Mouse (Mus musculus) stomach, embryonic 14.5 days (tissue): Measurements from ENCODE around the gene Itga8. TPM values are rescaled to one million over a fixed set of nuclear protein-coding genes. Genes with fewer than 3 reads are reported as not detected.

Experiments used
- ATAC-seq: fragments of 200-750 bp; cut with Nextera tagmentation; 2 replicates; pipeline ENCODE4 v1.8.0; 2017; ENCODE audit warnings: low read depth, moderate TSS enrichment; ENCODE audit not compliant: insufficient number of reproducible peaks, insufficient read depth, low FRiP score
- H3K27ac ChIP-seq: fragments of 300-500 bp; sonication (generic); 2 replicates; pipeline ENCODE4 v1.5.1; 2014; ENCODE audit warnings: mild to moderate bottlenecking, low read length, moderate library complexity, mixed read lengths
- H3K27me3 ChIP-seq: fragments of 300-500 bp; sonication (generic); 2 replicates; pipeline ENCODE4 v1.6.1; 2014; ENCODE audit warnings: low read length, control low read depth, mixed read lengths; ENCODE audit not compliant: control insufficient read depth, insufficient read depth
- H3K36me3 ChIP-seq: fragments of 300-500 bp; sonication (generic); 2 replicates; pipeline ENCODE4 v1.6.1; 2014; ENCODE audit warnings: mild to moderate bottlenecking, control low read depth, low read length, moderate library complexity, mixed read lengths; ENCODE audit not compliant: control insufficient read depth, insufficient read depth
- H3K4me1 ChIP-seq: fragments of 300-500 bp; sonication (generic); 2 replicates; pipeline ENCODE4 v1.6.1; 2014; ENCODE audit warnings: low read length, control low read depth, mixed read lengths; ENCODE audit not compliant: control insufficient read depth, insufficient read depth
- H3K4me2 ChIP-seq: fragments of 300-500 bp; sonication (generic); replicated peaks from 2 replicates; pipeline ENCODE4 v1.6.1; 2014; ENCODE audit warnings: low read depth, low read length, control low read depth
- H3K4me3 ChIP-seq: fragments of 300-500 bp; sonication (generic); 2 replicates; pipeline ENCODE4 v1.5.1; 2014; ENCODE audit warnings: low read depth, low read length, control low read depth
- H3K9ac ChIP-seq: fragments of 300-500 bp; sonication (generic); replicated peaks from 2 replicates; pipeline ENCODE4 v1.6.1; 2014; ENCODE audit warnings: low read depth, mild to moderate bottlenecking, control low read depth, low read length, moderate library complexity, mixed read lengths
- H3K9me3 ChIP-seq: fragments of 300-500 bp; sonication (generic); 2 replicates; pipeline ENCODE4 v1.6.1; 2016; ENCODE audit warnings: low read depth, low read length, control low read depth; ENCODE audit not compliant: control insufficient read depth
- WGBS: fragments of 180-500 bp; shearing (Covaris S2); extraction: QIAGEN DNeasy Blood & Tissue Kit; methylation state at CpG from one replicate; pipeline ENCODE4 v1.1.7; 2014; 5-methylcytosine and 5-hydroxymethylcytosine counted together
- polyA plus RNA-seq: library from polyadenylated mRNA; unstranded; fragments of >200 nt; fragmentation: Nextera tagmentation; extraction: Ambion mirVana; gene quantifications from 2 replicates; pipeline ENCODE4 v1.2.1, GENCODE M21; 2014

Gene Itga8
- 24.7 and 26.5 TPM in 2 replicates for polyA plus RNA-seq

DNA sequence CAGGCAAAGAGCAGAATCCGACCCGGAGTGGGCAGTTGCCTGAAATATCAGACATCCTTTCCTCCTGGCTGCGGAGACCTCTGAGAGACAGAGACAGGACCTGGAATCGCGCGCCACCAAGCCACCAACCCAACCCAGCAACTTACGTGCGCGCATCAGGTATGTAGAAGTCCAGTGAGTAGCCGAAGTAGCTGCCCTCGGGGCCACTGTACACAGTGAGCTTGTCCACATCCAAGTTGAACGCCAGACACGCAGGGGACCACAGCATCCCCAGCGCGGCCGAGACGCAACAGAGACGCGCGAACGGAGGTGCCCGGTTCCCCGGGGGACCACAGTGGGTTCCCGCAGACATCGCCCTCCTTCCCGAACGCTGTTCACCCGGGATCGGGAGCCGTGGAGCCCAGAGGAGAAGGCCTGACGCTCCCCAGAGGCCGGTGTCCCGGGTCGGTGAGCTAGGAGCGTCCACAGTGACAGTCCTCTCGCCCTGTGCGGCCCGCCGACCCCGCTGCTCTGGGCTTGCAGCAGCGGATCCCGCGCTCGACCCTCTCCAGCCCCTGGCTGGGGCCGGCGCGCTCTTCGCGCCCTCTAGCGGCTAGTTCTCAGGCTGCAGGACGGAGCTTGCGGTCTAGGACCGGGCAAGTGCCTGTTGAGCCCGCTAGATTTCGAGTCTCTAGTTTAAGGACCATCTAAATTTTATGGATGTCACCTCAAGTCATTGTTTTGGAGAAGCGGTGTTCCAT is at the start of gene Itga8:
Itga8 (minus strand) TSS at position 492 of the 740 bp plus-strand sequence.
- WGBS, result under 1% methylated on average over 56 of the region's 56 CpGs
- H3K27me3 ChIP-seq, result no peaks in the 10 kb centered on the region
- peak within 1 kb of the TSS; percentile 64 for H3K4me3 ChIP-seq
- peak within 1 kb of the TSS; percentile 76 for H3K4me2 ChIP-seq
- peak within 1 kb of the TSS; percentile 45 for H3K9ac ChIP-seq
- no peaks in the 10 kb centered on the region for H3K36me3 ChIP-seq
- no peaks in the 10 kb centered on the region for H3K9me3 ChIP-seq
- peak within 1 kb of the TSS; percentile 39; the same call in 1 of the 2 replicates for H3K27ac ChIP-seq
- peak; percentile 89 for ATAC-seq
- no peaks in the 10 kb centered on the region for H3K4me1 ChIP-seq

DNA sequence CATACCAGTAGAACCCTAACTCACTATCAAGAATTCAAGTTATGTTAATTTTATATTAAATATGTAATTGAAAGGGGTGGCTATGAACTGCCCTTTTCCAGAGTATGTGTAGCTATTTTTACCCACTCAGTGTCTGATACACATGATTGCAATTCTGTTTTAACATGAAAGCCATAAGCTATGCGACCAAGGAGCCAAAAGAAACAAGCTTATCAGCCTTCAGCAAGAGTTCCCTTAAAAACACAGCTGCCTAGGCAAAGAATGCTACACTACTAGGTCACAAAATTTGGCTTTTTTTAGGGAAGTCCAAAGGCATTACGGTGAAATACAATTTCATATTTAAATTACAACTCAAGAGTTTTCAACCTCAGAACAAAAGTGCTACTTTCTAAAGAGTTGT is 47.2 kb upstream of the Itga8 start:
- Histone ChIP-seq H3K4me2 (no peak overlapping the region), H3K9ac (no peak overlapping the region), H3K27me3 (no peaks in the 10 kb centered on the region), H3K36me3 (peaks cover 5% of the 10 kb centered on the region), H3K27ac (no peak overlapping the region), H3K4me3 (no peak overlapping the region), H3K9me3 (no peaks in the 10 kb centered on the region), H3K4me1 (no peaks in the 10 kb centered on the region)
- ATAC-seq, result no peak
- WGBS, result 84% methylated on average over 2 of the region's 2 CpGs

DNA sequence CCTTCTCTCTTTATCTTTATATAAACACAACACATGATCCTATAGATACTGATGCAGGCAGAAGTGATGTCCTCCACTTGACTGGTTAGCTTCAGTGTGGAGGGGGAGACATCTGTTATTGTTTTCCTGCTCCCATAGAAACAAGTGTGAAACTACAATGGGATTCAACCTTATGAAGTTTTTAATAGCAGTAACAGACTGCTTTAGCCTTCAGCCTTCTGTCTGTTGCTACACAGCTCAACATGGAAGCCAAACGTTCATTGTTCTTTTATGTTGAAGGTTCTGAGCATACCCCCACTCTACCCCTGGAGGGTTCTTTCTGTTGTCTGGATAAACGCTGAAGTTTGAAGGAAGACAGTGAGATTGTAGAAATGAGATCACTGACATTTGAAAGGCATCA is 30.2 kb upstream of the Itga8 start:
- Histone ChIP-seq H3K9ac (no peak overlapping the region), H3K27me3 (no peaks in the 10 kb centered on the region), H3K4me1 (0 out of 2 replicates have a peak, but pooled peaks cover 6% of the 10 kb centered on the region), H3K4me3 (no peak overlapping the region), H3K9me3 (no peaks in the 10 kb centered on the region), H3K27ac (no peak overlapping the region), H3K36me3 (no peaks in the 10 kb centered on the region), H3K4me2 (no peak overlapping the region)
- WGBS, result 71% methylated on average over 2 of the region's 2 CpGs
- no peak for ATAC-seq

DNA sequence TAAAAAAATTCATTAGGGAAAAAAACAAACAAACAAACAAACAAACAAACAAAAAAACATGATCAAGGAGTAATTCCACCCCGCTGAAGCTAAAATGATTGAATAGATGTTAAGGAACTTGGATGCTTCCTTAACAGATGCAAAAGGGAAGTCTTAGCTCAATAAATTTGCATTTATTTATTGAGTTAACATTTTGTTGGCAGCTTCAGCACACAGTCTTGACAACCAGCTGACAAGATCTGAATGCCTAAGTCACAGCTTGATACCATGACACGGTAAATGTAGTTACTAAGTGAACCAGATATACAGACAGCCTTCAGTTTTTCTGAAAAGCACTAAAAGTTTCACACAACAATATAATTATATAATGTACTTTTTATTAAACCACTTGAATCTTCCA is 27.9 kb upstream of the Itga8 start:
- no peak overlapping the region for H3K9ac ChIP-seq
- H3K4me2 ChIP-seq, result no peak overlapping the region
- no peaks in the 10 kb centered on the region for H3K27me3 ChIP-seq
- no peaks in the 10 kb centered on the region for H3K36me3 ChIP-seq
- no peaks in the 10 kb centered on the region for H3K9me3 ChIP-seq
- no peak overlapping the region for H3K4me3 ChIP-seq
- 83% methylated on average over 2 of the region's 2 CpGs for WGBS
- H3K4me1 ChIP-seq, result 0 out of 2 replicates have a peak, but pooled peaks cover 6% of the 10 kb centered on the region
- no peak overlapping the region for H3K27ac ChIP-seq
- ATAC-seq, result no peak

DNA sequence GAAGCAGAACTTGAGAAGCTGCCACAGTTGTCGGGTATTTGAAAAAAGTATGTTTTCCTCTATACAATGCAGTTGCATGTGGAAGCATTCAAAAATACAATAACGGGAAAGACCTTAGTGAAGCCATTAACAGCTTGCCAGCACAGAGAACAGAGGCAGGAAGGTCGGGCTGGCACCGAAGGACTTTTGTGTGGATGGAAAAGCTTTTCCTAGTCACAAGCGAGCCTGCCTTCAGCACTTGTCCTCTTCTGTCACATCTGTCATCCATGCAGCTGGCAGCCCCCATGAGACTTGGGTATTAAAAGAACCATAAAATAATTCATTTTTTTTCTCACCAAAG is 27.3 kb upstream of the Itga8 start:
- Histone ChIP-seq H3K27ac (no peak overlapping the region), H3K36me3 (no peaks in the 10 kb centered on the region), H3K4me2 (no peak overlapping the region), H3K9me3 (no peaks in the 10 kb centered on the region), H3K27me3 (no peaks in the 10 kb centered on the region), H3K4me1 (0 out of 2 replicates have a peak, but pooled peaks cover 6% of the 10 kb centered on the region), H3K9ac (no peak overlapping the region), H3K4me3 (no peak overlapping the region)
- no peak for ATAC-seq
- WGBS, result 55% methylated on average over 5 of the region's 5 CpGs

DNA sequence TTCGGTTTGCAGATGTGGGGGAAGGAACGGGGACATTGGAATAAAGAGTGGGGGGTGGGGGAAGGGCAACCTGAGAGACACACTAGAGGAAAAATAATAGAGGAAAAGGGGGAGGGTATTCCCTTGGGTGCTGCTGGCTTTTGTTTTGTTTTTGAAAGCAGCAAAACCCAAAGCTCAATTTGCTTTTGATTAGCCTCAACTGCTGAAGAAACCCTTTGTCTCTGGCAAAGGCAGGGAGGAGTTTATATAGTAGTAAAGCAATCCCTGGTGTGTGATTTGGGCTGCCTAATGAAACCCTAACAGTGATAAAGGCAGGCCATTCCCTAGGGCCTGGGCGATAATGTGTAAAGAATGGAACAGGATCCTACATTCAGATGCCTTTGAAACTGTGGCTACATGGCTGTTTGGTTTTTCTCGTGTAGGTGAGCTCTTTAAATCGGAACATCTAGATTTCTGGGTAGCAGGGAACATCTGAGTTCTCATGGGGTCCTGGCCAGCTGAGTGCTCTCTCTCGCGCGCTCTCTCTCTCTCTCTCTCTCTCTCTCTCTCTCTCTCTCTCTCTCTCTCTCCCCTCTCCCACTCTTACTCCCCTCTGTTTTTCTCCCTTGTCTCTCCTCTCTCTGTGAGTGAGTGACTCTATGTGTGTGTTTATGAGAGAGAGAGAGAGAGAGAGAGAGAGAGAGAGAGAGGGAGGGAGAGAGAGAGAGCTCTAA is 26.8 kb upstream of the Itga8 start:
- peak overlapping the region; percentile 0; the same call in 1 of the 2 replicates for H3K4me2 ChIP-seq

DNA sequence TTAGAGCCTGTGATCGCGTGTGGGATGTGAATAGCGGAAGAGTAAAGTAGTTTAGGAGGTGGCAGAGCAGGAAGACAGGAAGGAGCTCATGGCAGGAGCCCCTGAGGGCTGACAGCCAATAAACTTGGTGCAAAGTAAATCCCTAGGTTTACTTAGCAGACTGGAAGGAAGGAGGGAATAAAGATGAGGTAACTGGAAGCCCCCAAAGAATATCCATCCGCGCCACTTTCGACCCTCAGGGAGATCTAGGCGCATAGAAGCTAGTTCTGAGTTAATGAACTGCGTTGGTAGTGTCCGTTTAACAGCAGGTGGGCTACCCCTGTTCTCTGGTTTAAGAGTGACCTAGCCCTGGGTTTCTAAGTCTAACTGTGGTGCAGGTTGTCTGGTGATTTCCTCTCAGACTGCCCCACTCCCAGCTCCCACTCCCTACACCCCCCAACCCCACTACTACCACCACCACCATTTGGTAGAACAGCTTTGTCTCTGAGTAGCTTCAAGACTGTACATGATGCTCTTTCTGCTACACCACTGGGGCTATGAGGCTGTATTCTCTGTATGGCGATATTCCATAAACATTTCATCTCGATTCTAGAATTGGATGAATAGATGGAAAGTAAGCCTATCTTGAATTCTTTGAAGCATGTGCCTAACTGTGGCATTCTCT is 26.1 kb upstream of the Itga8 start:
- WGBS, result 44% methylated on average over 11 of the region's 11 CpGs
- peak overlapping the region; percentile 5; the same call in 1 of the 2 replicates for H3K4me3 ChIP-seq
- no peak; the same call in 1 of the 2 replicates for ATAC-seq
- H3K36me3 ChIP-seq, result no peaks in the 10 kb centered on the region
- 0 out of 2 replicates have a peak, but pooled peaks cover 6% of the 10 kb centered on the region for H3K4me1 ChIP-seq
- H3K9me3 ChIP-seq, result no peaks in the 10 kb centered on the region
- H3K27ac ChIP-seq, result no peak overlapping the region; the same call in 1 of the 2 replicates
- H3K27me3 ChIP-seq, result no peaks in the 10 kb centered on the region
- no peak overlapping the region for H3K9ac ChIP-seq
- peak overlapping the region; percentile 32 for H3K4me2 ChIP-seq

More for the DNA sequence above, 26.8 kb upstream of the Itga8 start:
- Histone ChIP-seq H3K27me3 (no peaks in the 10 kb centered on the region), H3K27ac (no peak overlapping the region), H3K9ac (no peak overlapping the region), H3K9me3 (no peaks in the 10 kb centered on the region), H3K4me3 (no peak overlapping the region), H3K36me3 (no peaks in the 10 kb centered on the region), H3K4me1 (0 out of 2 replicates have a peak, but pooled peaks cover 6% of the 10 kb centered on the region)
- 36% methylated on average over 8 of the region's 8 CpGs for WGBS
- ATAC-seq, result no peak

DNA sequence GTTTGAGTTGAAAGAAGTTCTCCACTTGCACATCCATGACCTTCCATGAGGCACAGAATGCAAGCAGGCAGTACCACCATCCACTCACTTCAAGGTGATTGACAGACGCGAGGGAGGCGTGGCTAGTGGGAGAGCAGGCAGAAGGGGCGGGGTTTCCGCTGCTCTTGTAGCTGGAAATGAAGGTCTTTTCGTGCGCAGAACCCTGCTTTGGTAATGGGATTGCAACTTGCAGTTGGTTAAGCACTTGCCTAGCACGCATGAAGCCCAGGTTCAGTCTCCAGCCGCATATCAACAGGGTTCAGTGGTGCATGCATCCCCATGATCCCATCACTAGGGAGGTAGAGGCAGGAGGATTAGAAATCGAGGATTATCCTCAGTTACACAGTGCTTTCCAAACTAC is 25.5 kb upstream of the Itga8 start:
- H3K36me3 ChIP-seq, result no peaks in the 10 kb centered on the region
- peak; percentile 47 for ATAC-seq
- H3K27me3 ChIP-seq, result no peaks in the 10 kb centered on the region
- H3K9me3 ChIP-seq, result no peaks in the 10 kb centered on the region
- no peak overlapping the region for H3K9ac ChIP-seq
- H3K4me1 ChIP-seq, result 0 out of 2 replicates have a peak, but pooled peaks cover 6% of the 10 kb centered on the region
- H3K4me2 ChIP-seq, result peak overlapping the region; percentile 32
- no peak overlapping the region for H3K27ac ChIP-seq
- 12% methylated on average over 10 of the region's 10 CpGs for WGBS
- H3K4me3 ChIP-seq, result peak overlapping the region; percentile 5; the same call in 1 of the 2 replicates
